Comparison of ENCODE assay signal across 12 mouse cellular contexts in the genomic region with DNA sequence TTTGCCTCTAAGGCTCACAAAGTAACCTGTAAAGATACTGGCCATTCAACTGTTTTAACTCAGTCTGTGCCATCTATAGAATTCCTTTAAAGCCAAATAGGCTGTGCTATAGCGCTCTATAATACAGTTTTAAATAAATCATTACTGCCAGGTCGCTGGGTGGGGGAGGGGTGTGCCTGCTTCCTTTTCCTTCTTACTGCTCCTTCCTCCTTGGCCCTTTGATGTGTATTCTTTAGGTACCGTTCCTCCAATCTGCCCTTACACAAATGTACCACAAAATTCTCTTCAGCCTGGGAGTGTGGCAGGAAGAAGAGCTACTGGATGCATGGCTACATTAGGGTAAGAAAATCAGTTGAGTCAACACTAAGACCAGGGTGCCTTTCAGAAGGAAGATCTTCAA. TPM values are rescaled to one million over a fixed set of nuclear protein-coding genes. Genes with fewer than 3 reads are reported as not detected.
DNase-seq lines count a peak whose midpoint lies in the region; ATAC-seq lines count a peak whose summit lies in the region.
"Had no signal": no experiment of that assay in that cellular context is flagged by ENCODE, and none has a peak within 500 bp of the region (broad histone marks: within the 10 kb centered on the region; RNA-seq: fewer than 3 reads in every experiment).

No protein-coding gene starts in this region.

- H3K9ac ChIP-seq in liver, embryonic 15.5 days, result no peak overlapping the region
- peak overlapping the region; percentile 99 for H3K9ac ChIP-seq in hindbrain, embryonic 14.5 days
- peak overlapping the region; percentile 99 for H3K9ac ChIP-seq in midbrain, embryonic 13.5 days (replicated peaks)

- WGBS in liver, embryonic 15.5 days (ENCODE audit: insufficient replicate concordance), result 42% methylated on average over 3 of the region's 3 CpGs
- WGBS in hindbrain, embryonic 14.5 days, result 39% methylated on average over 3 of the region's 3 CpGs
- 34% methylated on average over 3 of the region's 3 CpGs for WGBS in midbrain, embryonic 13.5 days

- no peaks in the 10 kb centered on the region for H3K9me3 ChIP-seq in liver, embryonic 15.5 days (replicated peaks)
- H3K9me3 ChIP-seq in hindbrain, embryonic 14.5 days (ENCODE audit: control insufficient read depth, low read length), result no peaks in the 10 kb centered on the region
- H3K9me3 ChIP-seq in midbrain, embryonic 13.5 days, result no peaks in the 10 kb centered on the region
- H3K9me3 ChIP-seq: limb, embryonic 15.5 days had no signal

- no peaks in the 10 kb centered on the region for H3K36me3 ChIP-seq in liver, embryonic 15.5 days (replicated peaks)
- no peaks in the 10 kb centered on the region; the same call in 1 of the 2 replicates for H3K36me3 ChIP-seq in hindbrain, embryonic 14.5 days (replicated peaks; ENCODE audit: control insufficient read depth, insufficient read depth)
- H3K36me3 ChIP-seq in midbrain, embryonic 13.5 days, result 0 out of 2 replicates have a peak, but pooled peaks cover 4% of the 10 kb centered on the region
- H3K36me3 ChIP-seq: limb, embryonic 15.5 days had no signal

- no peaks in the 10 kb centered on the region for H3K27me3 ChIP-seq in liver, embryonic 15.5 days
- H3K27me3 ChIP-seq in hindbrain, embryonic 14.5 days (ENCODE audit: control insufficient read depth, insufficient read depth, low read length), result no peaks in the 10 kb centered on the region
- H3K27me3 ChIP-seq in midbrain, embryonic 13.5 days, result no peaks in the 10 kb centered on the region
- H3K27me3 ChIP-seq: limb, embryonic 15.5 days had no signal

- H3K4me2 ChIP-seq in liver, embryonic 15.5 days, result peak overlapping the region; percentile 92; the same call in 1 of the 2 replicates
- H3K4me2 ChIP-seq in hindbrain, embryonic 14.5 days (replicated peaks), result peak overlapping the region; percentile 72
- H3K4me2 ChIP-seq in midbrain, embryonic 13.5 days (replicated peaks), result peak overlapping the region; percentile 68

- H3K4me3 ChIP-seq in liver, embryonic 15.5 days (replicated peaks), result no peak overlapping the region
- peak overlapping the region; percentile 95 for H3K4me3 ChIP-seq in hindbrain, embryonic 14.5 days (replicated peaks; ENCODE audit: low read length)
- H3K4me3 ChIP-seq in midbrain, embryonic 13.5 days (replicated peaks), result peak overlapping the region; percentile 92

- H3K27ac ChIP-seq in liver, embryonic 15.5 days (replicated peaks), result no peak overlapping the region
- peak overlapping the region; percentile 99 for H3K27ac ChIP-seq in hindbrain, embryonic 14.5 days
- H3K27ac ChIP-seq in midbrain, embryonic 13.5 days, result peak overlapping the region; percentile 99
- H3K27ac ChIP-seq: limb, embryonic 15.5 days had no signal

- no peak for DNase-seq in liver
- DNase-seq in hindbrain, embryonic 14.5 days (ENCODE audit: low spot score), result peak; percentile 35
- DNase-seq in urinary bladder, postnatal 25 days (ENCODE audit: low spot score), result no peak
- DNase-seq in lung, postnatal 14 days, result no peak
- DNase-seq: cerebellum, adult 2 months; embryo, embryonic 11 days; kidney, postnatal 36 days; layer of hippocampus, postnatal 36 days had no signal

- no peak for ATAC-seq in liver, embryonic 15.5 days (ENCODE audit: insufficient read depth)
- ATAC-seq in hindbrain, embryonic 14.5 days (ENCODE audit: low FRiP score), result no peak
- ATAC-seq in midbrain, embryonic 13.5 days, result no peak
- no peak for ATAC-seq in megakaryocyte, adult 5-6 weeks (ENCODE audit: poor library complexity, severe bottlenecking)

- peaks cover 28% of the 10 kb centered on the region for H3K4me1 ChIP-seq in liver, embryonic 15.5 days (replicated peaks)
- peaks cover 45% of the 10 kb centered on the region for H3K4me1 ChIP-seq in hindbrain, embryonic 14.5 days (replicated peaks; ENCODE audit: control insufficient read depth, insufficient read depth, low read length)
- H3K4me1 ChIP-seq in midbrain, embryonic 13.5 days (replicated peaks), result peaks cover 49% of the 10 kb centered on the region

RNA-seq across cellular contexts. Expression of gene Wdfy3, which starts 1.5 kb away (rescaled TPM):
- polyA plus RNA-seq in liver, embryonic 15.5 days (2015; fragmentation: Nextera tagmentation; extraction: Ambion mirVana), result 3.4 and 4.2 TPM in 2 replicates
- 35.3 and 36.2 TPM in 2 replicates for polyA plus RNA-seq in hindbrain, embryonic 14.5 days (2014; fragmentation: Nextera tagmentation; extraction: Ambion mirVana)
- polyA plus RNA-seq in midbrain, embryonic 13.5 days (2015; fragmentation: Nextera tagmentation; extraction: Ambion mirVana), result 30.0 and 33.6 TPM in 2 replicates
- total RNA-seq in megakaryocyte, adult 5-6 weeks (2015), result 20.3 and 21.3 TPM in 2 replicates
- total RNA-seq in megakaryocyte, adult 5-6 weeks (2017), result 11.5 and 16.7 TPM in 2 replicates
